Mouse (Mus musculus) liver, embryonic 14.5 days (tissue): ENCODE data around the gene Fam131a.

Experiments used
- CTCF ChIP-seq: IDR thresholded peaks from 2 replicates; pipeline ENCODE4 v1.5.1; 2016; ENCODE audit warnings: antibody characterized with exemption, low read depth, control low read depth
- EP300 ChIP-seq: IDR thresholded peaks from 2 replicates; pipeline ENCODE4 v1.6.1; 2016; ENCODE audit warnings: antibody characterized with exemption, low read depth

DNA sequence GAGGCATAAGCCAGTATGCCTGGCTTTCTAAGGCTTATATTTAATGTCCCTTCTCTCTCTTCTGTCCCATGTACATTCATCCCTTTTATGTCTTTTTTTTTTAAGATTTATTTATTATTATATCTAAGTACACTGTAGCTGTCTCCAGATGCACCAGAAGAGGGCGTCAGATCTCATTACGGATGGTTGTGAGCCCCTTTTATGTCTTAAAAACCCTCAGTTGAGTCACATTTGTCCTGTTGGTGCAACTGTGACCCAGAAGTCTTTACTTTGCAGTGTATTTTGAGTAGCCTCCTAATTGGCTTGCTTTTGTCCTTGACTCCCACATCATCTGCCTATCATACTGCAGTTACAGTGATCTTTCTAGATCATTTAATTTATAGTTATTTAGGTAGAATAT is 39.7 kb upstream of the Fam131a start:
- TF ChIP-seq CTCF (no peak), EP300 (no peak)
